Mouse (Mus musculus) liver, embryonic 14.5 days (tissue): ENCODE data around the gene Gna11. TPM values are rescaled to one million over a fixed set of nuclear protein-coding genes. Genes with fewer than 3 reads are reported as not detected.

Experiments used
- ATAC-seq: fragments of 200-750 bp; cut with Nextera tagmentation; 2 replicates; pipeline ENCODE4 v1.8.0; 2017; ENCODE audit warnings: moderate number of reproducible peaks, mild to moderate bottlenecking, moderate library complexity; ENCODE audit not compliant: insufficient read depth
- DNase-seq, 3 experiments: peaks; one replicate each; pipeline ENCODE4 v3.0.0-alpha.2; 2012 to 2013; ENCODE audit warnings: low read depth in 3 of 3, low spot score in 3 of 3
- H3K27ac ChIP-seq: fragments of 300-500 bp; sonication (generic); 2 replicates; pipeline ENCODE4 v1.5.1; 2014; ENCODE audit warnings: moderate library complexity, mild to moderate bottlenecking, control low read depth, inconsistent platforms
- H3K27me3 ChIP-seq: fragments of 300-500 bp; sonication (generic); 2 replicates; pipeline ENCODE4 v1.6.1; 2014; ENCODE audit warnings: mild to moderate bottlenecking, low read length, moderate library complexity; ENCODE audit not compliant: control insufficient read depth, insufficient read depth
- H3K36me3 ChIP-seq: fragments of 300-500 bp; sonication (generic); replicated peaks from 2 replicates; pipeline ENCODE4 v1.6.1; 2014; ENCODE audit warnings: low read depth; ENCODE audit not compliant: control insufficient read depth, insufficient read depth
- H3K4me1 ChIP-seq, 2 experiments: fragments of 200-500 bp in 1 of 2; fragments of 300-500 bp in 1 of 2; sonication (generic) in 1 of 2; replicated peaks; 2 replicates each; pipeline ENCODE4 v1.6.1; 2012 to 2014; ENCODE audit warnings: antibody characterized with exemption in 1 of 2, inconsistent platforms in 1 of 2, low read length in 1 of 2; ENCODE audit not compliant: control insufficient read depth in 2 of 2, insufficient read depth in 2 of 2
- H3K4me2 ChIP-seq: fragments of 300-500 bp; sonication (generic); 2 replicates; pipeline ENCODE4 v1.6.1; 2014; ENCODE audit warnings: low read depth, mild to moderate bottlenecking, control low read depth, moderate library complexity
- H3K4me3 ChIP-seq, 2 experiments: fragments of 200-500 bp in 1 of 2; fragments of 300-500 bp in 1 of 2; sonication (generic) in 1 of 2; 2 replicates each; pipeline ENCODE4 v1.5.1; 2012 to 2014; ENCODE audit warnings: low read depth in 2 of 2, low read length in 2 of 2, mild to moderate bottlenecking in 2 of 2, control low read depth in 1 of 2, inconsistent platforms in 1 of 2, moderate library complexity in 1 of 2; ENCODE audit not compliant: insufficient read depth in 1 of 2
- H3K9ac ChIP-seq: fragments of 300-500 bp; sonication (generic); replicated peaks from 2 replicates; pipeline ENCODE4 v1.6.1; 2014; ENCODE audit warnings: mild to moderate bottlenecking, control low read depth, moderate library complexity
- H3K9me3 ChIP-seq: fragments of 300-500 bp; sonication (generic); 2 replicates; pipeline ENCODE4 v1.6.1; 2016; ENCODE audit warnings: low read length, mixed read lengths; ENCODE audit not compliant: control insufficient read depth
- CTCF ChIP-seq: IDR thresholded peaks from 2 replicates; pipeline ENCODE4 v1.5.1; 2016; ENCODE audit warnings: antibody characterized with exemption, low read depth, control low read depth
- EP300 ChIP-seq: IDR thresholded peaks from 2 replicates; pipeline ENCODE4 v1.6.1; 2016; ENCODE audit warnings: antibody characterized with exemption, low read depth
- WGBS: fragments of 180-500 bp; shearing (Covaris S2); extraction: QIAGEN DNeasy Blood & Tissue Kit; methylation state at CpG from one replicate; pipeline ENCODE4 v1.1.7; 2014; ENCODE audit not compliant: insufficient replicate concordance; 5-methylcytosine and 5-hydroxymethylcytosine counted together
- polyA plus RNA-seq, 2 experiments: library from polyadenylated mRNA; depleted of rRNA in 1 of 2; stranded (reverse) in 1 of 2; unstranded in 1 of 2; fragments of >200 nt; fragmentation: Nextera tagmentation in 1 of 2; extraction: Ambion mirVana in 1 of 2; gene quantifications; 2 replicates each; pipeline versions ENCODE4 v1.2.1 to v1.2.3; 2012 to 2014

Gene Gna11
- polyA plus RNA-seq, 2 experiments, result 17.0 to 17.4 TPM

GRCm38 (mm10) chr10:81498316-81499249 lies 46.4 kb downstream of the Gna11 start:
- Histone ChIP-seq H3K4me1 (peaks cover 10 to 20% of the 10 kb centered on the region in 2 experiments), H3K4me3 (peak overlapping the region; percentile 6 to 72; a peak in 3 of 4 replicates), H3K9me3 (no peaks in the 10 kb centered on the region), H3K36me3 (no peaks in the 10 kb centered on the region), H3K27ac (no peak overlapping the region), H3K4me2 (peak overlapping the region; percentile 73), H3K27me3 (no peaks in the 10 kb centered on the region), H3K9ac (no peak overlapping the region)
- no peak for DNase-seq
- TF ChIP-seq CTCF, result peak; percentile 57
- TF ChIP-seq EP300, result no peak
- ATAC-seq, result no peak
- WGBS, result 67% methylated on average over 38 of the region's 38 CpGs

DNA sequence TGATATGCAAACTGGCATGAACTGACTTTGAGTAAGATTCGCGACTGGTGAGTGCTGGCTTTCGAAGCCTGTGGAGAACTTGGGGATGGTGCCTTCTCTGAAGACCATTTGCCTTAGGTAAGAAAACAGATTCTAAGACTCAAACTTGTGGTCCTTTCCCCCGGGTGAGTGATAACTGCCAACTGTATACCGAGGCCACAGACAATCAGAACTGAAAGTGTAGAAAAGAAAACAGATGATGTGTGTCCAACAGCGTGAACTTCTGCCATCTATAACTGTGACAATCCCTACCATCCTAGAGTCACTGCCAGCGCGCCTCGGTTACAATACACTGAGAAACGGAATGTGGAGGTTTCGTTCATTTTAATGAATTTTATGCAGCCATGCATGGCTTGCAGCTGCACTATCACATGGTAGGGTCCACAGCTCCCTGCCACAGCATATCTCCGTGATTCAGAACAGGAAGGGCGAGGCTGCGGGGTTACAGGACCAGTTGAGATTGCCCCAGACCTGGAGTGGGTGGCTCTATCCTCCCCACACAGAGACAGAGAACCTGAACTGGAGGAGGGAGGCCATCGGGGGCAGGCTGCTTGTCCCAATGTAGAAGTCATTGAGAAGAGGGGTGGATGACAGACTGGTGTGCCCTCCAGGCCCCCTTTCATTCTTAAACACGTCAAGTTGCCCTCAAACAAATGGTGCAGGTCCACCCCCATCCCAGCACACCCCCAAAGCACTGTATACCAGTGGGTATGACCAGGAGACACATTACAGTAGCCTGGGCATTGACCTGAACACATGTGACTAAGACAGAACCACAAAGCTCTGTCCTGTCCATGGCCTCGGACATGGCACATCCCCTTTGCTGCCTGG lies 47.4 kb downstream of the Gna11 start:
- 27% methylated on average over 17 of the region's 17 CpGs for WGBS
- TF ChIP-seq EP300 (peak; percentile 58), CTCF (no peak)
- H3K4me2 ChIP-seq, result peak overlapping the region; percentile 73
- no peaks in the 10 kb centered on the region; the same call in none of the 2 replicates for H3K36me3 ChIP-seq
- ATAC-seq, result no peak; the same call in 1 of the 2 replicates
- H3K27me3 ChIP-seq, result no peaks in the 10 kb centered on the region
- H3K4me3 ChIP-seq, result peak overlapping the region; percentile 26 to 72
- peak overlapping the region; percentile 24; the same call in 1 of the 2 replicates for H3K9ac ChIP-seq
- peak in 2 of 3 experiments; percentile 56 to 57 for DNase-seq
- H3K4me1 ChIP-seq, result peaks cover 10 to 20% of the 10 kb centered on the region in 2 experiments
- peak overlapping the region; percentile 18 for H3K27ac ChIP-seq
- H3K9me3 ChIP-seq, result no peaks in the 10 kb centered on the region

DNA sequence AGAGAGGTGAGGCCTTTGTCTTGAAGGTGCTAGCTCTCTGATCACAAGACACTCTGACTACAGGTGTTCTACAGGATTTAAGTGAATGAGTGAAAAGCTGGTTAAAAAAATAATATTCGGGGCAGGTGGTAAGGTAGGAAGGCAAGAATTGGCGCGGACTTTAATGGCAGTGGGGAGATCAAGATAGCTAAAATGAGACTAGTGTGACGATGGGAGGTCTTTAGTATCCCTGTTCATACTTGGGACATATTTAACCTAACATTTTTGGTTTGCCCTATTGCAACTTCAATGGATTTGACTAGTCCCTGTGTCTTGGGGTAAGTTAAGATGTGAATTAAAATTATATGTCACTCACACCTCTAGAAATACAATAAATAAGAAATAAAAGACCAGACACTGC lies 48.0 kb downstream of the Gna11 start:
- Histone ChIP-seq H3K9ac (peak overlapping the region; percentile 51), H3K4me2 (peak overlapping the region; percentile 73), H3K4me3 (peak overlapping the region; percentile 26 to 72; a peak in 2 of 4 replicates), H3K27ac (peak overlapping the region; percentile 16; the same call in 1 of the 2 replicates), H3K27me3 (no peaks in the 10 kb centered on the region), H3K4me1 (peaks cover 10 to 20% of the 10 kb centered on the region in 2 experiments), H3K36me3 (peaks cover 2% of the 10 kb centered on the region), H3K9me3 (no peaks in the 10 kb centered on the region)
- no peak for TF ChIP-seq CTCF
- no peak for TF ChIP-seq EP300
- WGBS, result 13% methylated on average over 4 of the region's 4 CpGs
- DNase-seq, result no peak
- no peak for ATAC-seq

- Histone ChIP-seq H3K36me3 (peaks cover 4% of the 10 kb centered on the region), H3K27ac (peak within 1 kb of the TSS; percentile 35), H3K4me3 (peak within 1 kb of the TSS; percentile 72 to 86), H3K9me3 (no peaks in the 10 kb centered on the region), H3K27me3 (no peaks in the 10 kb centered on the region), H3K9ac (peak within 1 kb of the TSS; percentile 72), H3K4me1 (peaks cover 10 to 20% of the 10 kb centered on the region in 2 experiments), H3K4me2 (peak within 1 kb of the TSS; percentile 94)
- ATAC-seq, result peak; percentile 93
- WGBS, result under 1% methylated on average over 38 of the region's 45 CpGs
- no peak for TF ChIP-seq CTCF
- peak; percentile 29; the same call in 1 of the 2 replicates for TF ChIP-seq EP300
- peak; percentile 97 to 98 (median 97) for DNase-seq
These were observed 48.6 kb downstream of the Gna11 start, which contains the start of gene Ncln for GRCm38 (mm10) chr10:81496264-81496901. Gene Ncln, minus strand, starts transcription at chr10:81496392.
